Mouse (Mus musculus) cerebellum, postnatal 14 days (tissue): ENCODE data around the gene Rspo1.

Experiments used
- DNase-seq, 2 experiments: peaks; one replicate each; pipeline ENCODE4 v3.0.0; 2021; ENCODE audit warnings: mixed read lengths in 2 of 2

Gene Rspo1

DNA sequence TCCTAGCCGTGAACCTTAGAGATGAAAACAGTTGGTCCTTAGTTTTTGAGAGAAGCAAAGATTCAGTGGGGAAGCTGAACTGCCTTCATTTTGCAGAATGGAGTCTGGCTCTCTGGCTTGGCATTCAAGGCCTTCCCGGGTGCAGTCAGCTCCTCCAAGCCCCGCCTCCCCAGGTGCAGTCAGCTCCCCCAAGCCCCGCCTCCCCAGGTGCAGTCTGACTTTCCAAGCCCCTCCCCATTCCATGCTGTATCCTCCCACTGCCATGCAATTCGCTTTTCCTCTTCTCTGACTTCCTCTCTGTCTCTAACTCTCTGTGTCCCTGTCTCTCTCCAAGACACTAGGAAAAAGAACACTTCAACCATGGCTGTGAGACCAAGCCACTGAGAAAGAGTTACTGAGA, 8.0 kb upstream of the Rspo1 start:
- DNase-seq, result no peak

DNA sequence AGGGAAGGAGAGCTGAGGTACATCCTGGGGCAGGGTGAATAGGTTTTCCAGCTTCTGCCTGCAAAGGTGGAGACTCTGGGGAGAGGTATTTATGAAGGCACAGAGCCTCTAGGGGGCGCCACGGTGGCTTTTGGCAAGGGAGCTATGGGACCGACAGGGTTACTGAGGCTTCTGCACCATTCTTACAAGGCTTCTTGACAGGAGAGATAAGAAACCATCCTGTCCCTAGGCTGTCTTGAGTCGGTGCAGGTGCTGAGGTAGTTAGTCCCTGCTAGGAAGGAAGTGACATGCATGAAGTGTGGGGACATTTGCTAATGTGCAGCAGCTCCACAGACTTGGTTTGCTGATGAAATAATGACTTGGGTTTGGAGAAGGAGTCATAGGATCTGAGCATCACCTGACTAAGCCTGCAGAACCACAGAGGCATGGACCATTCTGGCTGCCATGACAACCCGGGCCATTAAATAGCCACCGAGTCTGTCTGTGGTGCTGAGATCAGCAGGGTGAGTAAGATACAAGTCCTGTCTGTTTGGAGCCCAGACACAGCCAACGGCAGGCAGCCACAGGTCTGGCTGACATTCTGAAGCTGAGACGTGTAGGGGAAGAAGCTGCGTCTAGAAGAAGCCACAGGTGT, 2.2 kb upstream of the Rspo1 start:
- peak in 1 of 2 experiments; percentile 52 for DNase-seq

DNA sequence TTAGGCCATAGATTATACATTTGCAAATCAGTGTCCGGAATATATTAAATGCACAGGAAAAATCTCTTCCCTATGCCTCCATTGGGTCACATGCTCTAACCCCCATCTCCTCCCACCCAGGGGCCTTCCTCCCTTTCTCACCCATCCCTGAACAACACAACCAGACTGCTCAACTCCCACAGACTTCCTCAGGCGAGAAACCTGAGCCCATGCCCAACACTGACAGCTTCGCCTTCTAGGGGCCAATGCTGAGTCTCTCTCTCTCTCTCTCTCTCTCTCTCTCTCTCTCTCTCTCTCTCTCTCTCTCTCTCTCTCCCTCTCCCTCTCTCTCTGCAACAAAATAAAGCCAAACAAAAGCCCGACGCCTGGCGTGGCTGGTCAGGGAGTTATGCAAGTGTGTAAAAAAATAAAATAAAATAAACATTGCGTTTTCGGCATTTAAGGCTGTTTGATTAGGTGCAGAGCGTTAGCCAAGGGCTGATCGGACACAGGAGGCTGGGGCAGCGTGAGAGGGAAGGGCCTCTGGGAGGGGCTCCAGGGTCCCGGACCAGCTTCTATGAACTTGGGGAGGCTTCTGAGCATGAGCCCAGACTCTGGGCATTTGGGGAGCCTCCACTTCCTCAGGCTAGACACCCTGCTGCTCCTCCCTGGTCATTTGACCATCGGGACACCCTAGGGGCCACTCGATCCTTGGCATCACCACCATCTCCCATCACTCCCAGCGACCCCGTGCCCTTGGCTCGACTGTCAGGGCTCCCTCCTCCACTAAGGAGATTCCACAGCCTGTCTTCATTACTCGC, 1.2 kb upstream of the Rspo1 start:
- DNase-seq, result no peak

DNA sequence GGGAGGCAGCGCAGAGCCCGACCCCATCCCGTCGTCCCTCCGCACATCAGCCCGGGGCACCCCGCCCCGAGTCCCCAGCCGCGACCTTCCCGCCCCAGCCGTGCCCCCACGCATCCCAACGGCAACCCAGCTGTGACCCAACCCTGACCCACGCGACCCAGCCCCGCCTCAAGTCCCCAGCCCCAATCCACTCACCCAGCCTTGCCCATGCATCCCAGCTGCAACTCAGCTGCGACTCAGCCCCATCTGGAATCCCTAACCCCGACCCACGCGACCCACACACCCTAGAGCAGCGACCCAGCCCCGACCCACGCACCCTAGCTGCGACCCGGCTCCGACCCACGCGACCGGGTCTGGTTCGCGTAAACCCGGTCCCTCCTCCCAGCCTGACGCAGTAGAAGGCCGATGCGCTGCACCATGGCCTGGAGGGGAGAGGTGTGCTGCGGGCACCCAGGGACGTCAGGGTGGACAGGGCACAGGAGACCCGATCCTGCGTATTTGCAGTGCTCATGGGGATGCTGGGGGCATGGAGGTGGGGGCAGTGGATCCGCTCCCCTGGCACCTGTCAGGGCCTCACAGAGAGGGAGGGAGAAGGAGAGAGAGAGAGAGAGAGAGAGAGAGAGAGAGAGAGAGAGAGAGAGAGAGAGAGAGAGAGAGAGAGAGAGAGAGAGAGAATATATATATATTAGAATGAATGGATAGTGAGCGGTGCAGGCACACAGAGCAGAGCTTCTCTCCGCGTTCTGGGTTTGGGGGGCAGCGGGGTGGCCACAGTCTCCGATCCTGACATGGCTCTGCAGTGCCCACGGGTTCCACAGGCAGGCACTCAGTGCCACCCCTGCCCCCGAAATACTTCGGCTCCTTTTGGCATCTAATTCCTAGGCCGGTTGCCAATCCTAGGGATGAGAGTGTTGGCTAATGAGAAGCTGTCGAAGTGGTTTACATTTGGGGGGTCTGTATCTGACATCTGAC, 795 bp downstream of the Rspo1 start:
- DNase-seq, result peak in 1 of 2 experiments; percentile 35

DNA sequence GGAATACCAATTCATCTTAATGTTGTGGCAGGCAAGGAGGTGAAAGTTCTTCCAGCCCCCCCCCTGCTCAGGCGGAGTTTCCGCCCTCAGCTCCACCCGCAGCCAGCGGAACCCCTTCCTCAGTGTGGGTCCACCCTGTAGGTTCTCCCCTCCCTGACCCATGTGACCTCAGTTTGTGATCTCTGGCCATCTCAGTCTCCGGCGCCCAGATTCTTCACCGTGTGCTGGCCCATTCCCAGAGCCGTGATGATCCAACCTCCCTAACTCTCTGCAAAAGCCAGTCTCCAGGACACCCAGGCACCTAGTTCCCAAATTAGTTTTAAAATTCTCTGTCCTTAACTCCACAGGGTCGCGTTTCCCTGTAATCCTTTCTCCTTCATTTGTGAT, 1.5 kb downstream of the Rspo1 start:
- DNase-seq, result no peak

DNA sequence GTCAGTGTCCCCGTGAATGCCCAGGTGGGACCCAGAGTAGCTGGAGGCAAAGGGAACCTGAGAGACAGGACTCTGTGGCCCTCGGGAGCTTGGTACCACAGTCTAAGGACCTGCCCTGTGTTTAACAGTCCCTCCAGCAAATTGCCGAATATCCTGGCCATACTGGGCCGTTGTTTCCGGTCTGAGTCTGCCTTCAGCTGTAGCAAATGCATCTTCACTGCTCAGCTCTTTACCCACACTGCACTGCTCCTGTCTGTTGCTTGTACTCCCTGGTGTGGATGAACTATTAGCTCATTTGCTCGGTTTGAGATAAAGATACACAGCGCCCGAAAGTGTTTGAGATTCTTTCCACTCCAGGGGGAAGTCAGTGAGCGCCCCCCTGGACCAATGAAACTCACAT, 2.2 kb downstream of the Rspo1 start:
- no peak for DNase-seq

DNA sequence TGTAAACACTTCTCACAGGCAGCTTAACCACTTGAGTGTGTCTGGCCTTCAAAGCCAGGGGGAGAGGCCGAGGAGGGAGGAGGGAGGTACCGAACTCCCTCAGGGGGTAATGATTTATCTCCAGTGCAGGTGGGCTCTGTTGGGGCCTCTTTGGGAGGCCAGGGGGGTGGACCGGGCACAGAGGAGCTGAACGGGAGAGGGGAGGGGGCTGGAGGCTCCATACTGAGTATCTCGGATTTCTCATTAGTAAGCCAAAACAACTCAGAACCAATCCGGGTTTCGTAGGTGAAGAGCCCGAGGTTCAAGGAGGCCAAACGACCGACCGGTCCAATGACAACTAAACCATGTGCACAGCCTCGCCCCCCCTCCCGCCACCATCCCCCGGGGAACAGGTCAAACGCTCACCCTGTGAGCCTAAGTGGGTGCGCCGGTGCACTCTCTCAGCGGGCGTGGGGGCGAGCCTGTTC, 3.6 kb downstream of the Rspo1 start:
- DNase-seq, result no peak

DNA sequence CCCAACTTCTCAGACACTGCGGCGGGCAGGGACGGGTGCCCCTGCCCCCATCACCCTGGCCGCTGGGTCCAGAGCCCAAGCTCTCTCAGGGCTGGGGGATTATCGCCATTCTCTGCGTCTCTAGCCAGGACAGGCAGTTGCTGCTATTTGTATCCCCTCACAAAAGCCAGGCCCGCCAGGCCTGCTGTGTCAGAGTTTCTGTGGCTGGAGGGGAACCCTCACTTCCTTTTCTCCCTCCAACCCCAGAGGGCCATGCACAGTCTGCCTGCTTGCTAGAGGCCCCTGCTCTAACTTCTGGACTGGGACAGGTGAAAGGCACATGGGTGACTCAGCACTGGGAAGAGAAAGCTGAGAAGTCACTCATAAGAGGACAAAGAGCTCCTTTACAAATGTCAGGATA, 4.1 kb downstream of the Rspo1 start:
- DNase-seq, result no peak

DNA sequence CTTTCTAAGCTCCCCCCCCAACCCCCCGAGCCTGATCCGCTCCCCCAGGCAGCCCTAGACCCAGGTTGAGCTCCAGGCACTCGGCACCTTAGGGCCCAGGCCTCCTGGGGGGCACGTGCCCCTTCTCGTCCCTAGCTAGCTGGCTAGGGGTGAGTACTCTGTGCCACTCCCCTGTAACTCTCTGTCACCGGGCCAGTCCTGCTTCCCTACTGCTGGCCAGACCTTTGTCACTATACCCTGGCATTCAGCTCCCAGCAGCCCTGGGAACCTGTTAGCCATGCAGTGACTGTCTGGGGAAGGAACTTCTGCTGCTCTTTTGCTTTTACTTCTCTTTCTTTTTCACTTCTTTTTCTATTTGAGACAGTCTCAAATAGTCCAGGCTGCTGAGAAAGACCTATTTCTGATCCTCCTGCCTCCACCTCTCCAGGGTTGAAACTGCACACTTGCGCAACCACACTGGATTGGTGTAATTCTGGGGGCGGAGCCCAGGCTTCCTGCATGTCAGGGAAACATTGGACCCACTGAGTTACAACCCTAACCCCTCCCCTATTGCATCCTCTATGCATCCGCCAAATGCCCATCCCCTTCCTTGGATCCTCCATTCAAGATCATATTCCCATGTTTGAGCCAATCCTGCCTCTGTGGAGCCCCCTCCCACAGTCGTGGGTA, 11.4 kb downstream of the Rspo1 start:
- DNase-seq, result no peak

DNA sequence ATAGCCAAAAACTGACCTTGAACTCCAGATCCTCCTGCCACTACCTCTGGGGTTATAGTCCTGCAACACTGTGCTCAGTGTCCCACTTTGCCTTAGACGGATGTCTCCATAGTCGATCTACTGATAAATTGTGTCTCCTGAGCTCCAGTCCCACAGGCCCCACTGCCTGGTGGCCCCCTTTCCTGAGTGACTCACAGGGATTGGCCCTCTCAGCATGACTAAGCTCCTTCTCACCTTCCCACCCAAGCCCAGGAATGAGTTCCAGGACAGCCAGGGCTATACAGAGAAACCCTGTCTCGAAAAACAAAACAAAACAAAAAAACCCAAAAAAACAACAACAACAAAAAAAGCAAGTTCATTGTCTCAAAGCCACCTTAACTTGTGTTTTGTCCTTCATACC, 13.3 kb downstream of the Rspo1 start:
- DNase-seq, result no peak

DNA sequence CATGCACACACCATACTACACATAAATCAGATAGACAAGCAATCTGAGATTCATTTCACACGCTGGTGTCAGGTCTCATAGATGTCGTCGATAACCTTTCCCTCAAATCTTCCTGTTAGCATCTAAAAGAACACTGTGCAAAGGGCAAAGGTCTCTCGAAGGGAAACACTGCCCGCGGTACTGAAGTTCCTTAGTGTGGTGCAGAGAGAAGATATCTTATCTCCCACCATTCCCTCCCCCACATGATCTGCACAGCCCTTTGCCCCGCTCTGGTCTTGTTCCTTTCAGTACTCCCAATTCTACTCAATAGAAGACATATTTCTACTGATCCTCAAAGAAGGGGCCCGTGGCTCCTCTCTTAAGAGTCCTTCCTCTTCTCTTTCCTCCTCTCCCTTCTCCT, 16.7 kb downstream of the Rspo1 start:
- DNase-seq, result no peak

DNA sequence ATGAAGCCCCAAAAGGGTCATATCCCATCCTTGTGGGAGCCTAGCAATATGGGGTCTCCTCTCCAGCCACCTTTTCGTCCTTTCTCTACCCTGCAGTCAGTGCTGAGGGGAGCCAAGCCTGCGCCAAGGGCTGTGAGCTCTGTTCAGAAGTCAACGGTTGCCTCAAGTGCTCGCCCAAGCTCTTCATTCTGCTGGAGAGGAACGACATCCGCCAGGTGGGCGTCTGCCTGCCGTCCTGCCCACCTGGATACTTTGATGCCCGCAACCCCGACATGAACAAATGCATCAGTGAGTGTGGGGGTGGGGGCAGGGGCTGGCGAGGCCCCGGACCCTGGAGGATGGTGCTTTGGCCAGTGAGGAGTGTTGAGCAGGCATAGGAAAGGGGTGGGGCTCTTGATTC, 18.7 kb downstream of the Rspo1 start:
- no peak for DNase-seq

DNA sequence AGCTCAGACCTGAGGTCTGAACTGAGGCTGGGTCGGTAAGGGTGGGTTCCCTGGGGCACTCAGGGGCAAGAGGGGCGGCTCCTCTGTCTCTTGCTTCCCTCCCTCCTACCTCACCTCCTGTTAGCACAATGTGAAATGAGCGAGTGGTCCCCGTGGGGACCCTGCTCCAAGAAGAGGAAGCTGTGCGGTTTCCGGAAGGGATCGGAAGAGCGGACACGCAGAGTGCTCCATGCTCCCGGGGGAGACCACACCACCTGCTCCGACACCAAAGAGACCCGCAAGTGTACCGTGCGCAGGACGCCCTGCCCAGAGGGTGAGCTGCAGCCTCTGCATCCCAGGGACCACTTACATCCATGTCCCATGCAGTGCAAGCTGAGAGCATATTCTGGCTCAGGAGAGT, 21.2 kb downstream of the Rspo1 start:
- no peak for DNase-seq

DNA sequence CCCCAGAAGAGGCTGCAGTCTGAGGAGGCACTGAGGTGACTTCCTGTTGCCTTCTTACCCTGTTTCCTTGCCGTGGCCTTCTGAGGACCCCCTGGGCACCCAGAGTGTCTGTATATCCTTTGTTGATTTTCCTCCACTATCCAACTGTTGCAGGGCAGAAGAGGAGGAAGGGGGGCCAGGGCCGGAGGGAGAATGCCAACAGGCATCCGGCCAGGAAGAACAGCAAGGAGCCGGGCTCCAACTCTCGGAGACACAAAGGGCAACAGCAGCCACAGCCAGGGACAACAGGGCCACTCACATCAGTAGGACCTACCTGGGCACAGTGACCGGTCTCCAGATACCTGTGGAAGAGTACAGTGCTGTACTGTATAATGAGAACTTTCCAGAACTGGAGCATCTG, 22.0 kb downstream of the Rspo1 start:
- DNase-seq, result peak in 1 of 2 experiments; percentile 42

DNA sequence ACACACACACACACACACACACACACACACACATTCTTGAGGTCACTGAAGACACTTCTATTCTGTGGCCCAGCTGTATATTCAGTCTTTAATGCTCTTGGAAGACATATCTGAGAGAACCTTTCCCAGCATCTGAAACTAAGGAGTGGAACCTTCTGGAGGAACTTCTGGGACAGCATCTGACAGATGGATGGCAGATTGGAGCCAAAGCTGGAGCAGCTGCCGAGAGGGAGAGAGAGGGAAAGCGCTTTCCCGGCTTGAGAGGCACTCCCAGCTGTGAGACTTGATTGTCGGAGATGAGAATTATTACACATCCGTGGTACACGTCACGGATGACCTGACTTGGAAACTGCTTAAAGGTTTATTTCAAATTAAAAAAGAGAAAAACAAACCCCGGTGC, 22.5 kb downstream of the Rspo1 start:
- no peak for DNase-seq

DNA sequence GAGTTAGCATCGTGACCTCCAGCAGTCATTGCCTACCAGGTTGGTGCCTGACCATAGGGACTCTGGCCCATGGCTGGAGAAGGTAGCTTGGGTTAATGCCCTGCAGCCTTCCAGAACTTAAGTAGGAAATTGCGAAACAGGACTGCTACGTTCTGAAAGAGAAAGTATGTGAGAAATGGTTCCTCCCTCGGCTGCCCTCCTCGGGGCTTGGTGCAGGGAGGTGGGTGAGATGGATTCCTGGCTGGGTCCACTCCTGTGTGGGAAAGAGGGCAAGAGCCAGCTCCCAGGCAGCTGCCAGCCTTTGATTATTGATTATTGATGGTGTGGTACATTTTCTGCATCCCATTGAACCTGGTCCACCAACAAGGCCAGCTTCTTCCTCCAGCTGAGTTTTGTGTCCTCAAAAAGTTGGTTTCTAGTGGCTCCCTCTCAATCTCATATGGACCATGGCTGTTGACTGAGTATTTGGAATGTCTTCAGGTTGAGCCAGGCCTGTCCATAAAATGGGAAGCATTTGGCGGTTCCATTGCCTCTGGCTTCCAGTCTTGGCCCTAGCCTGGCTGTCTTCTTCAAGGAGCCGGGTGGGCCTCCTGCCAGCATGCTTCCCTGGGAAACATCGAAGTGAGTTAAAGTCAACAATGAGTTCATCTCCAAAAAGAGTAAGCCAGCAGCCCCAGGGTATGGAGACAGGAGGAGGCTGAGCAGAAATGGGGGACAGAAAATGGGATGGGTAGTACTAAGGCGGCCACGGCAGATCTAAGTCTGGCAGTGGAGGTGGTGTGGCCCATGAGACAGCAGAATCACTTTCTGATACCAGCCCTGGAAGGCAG, 29.8 kb downstream of the Rspo1 start, which contains the start of gene Gnl2:
Gene Gnl2, plus strand, starts transcription at position 780 of the 830 bp plus-strand sequence.
- peak in 1 of 2 experiments; percentile 25 for DNase-seq

DNA sequence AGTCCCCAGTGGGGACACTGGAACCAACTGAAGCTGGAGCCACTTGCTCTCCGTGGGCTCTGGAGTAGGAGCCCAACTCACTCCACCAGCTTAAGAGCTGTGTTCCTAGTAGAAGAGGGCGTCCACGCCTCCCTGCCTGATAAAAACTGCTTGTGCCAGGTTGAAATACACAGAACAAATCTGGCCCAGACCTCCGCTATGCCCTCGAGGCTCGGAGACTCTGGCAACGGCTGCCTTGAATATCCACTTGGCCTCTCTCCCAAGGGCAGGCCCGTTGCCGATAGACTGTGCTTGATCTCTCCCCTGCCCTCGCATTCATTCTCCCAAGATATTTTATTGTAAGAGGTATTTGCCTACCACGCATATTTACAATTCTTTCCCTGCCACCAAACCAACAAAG, 31.2 kb downstream of the Rspo1 start:
- DNase-seq, result peak; percentile 27 to 45

DNA sequence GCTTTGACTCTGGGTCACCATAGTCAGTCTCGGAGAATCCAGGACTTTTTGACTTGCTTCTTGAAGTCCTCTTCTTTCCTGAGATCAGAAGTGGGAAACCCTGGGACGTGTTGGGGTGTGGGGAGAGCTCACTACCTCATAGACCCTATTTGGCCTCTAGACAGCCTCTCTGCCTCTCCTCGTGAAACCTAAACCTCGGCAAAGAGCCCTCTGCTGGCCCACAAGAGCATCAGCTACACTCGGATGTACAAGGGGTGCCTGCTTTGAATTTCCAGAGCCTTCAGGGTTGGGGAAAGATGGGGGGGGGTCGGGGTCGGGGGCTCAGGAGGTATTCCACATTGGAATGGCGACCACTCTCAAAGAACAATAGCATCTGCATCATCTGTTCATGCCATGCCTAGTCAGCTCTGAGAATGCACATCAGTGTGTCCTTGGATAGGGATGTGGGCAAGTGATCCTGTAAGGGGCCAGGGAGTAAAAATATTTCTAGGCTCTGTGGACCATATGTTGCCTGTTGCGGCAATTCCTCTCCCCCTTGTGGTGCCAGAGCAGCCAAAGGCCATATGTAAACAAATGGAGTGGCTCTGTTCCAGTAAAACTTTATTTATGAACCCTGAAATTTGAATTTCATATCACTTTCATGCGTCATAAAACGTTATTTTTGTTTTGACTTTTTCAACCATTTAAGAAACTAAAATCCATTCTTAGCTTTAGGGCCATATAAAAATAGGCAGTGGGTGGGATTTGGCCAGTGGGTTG, 34.7 kb downstream of the Rspo1 start:
- DNase-seq, result peak; percentile 13 to 37

DNA sequence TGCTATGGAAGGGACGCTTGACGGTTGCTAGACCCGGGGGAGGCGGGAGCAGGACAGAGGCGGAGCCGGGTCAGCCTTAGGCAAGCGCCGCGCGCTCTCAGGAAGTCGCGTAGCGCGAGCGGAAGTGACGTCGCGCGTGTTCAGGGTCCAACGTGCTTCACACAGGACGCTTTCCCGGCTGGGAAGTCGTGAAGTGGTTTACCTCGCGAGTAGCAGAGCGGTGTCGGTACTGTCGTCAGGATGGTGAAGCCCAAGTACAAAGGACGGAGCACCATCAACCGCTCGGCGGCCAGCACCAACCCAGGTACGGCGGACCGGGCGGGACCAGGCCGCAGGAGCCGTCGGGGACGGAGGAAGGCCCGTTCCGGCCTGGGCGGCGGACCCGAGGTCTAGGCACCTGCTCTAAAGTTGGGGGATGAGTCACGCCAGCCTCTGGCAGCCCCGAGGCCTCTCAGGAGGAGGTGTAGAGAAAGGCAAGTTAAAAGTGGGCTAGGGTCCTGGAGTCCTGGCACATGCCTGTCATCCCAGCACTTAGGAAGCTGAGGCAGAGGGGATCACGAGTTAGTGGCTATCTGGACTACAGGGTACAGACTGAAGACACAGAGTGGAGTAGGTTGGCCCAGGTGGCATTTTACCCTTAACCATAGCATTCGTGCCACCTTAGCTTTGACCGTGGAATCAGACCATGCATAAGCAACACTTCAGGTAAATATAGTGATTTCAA, 43.8 kb downstream of the Rspo1 start:
- DNase-seq, result peak; percentile 92 to 95

DNA sequence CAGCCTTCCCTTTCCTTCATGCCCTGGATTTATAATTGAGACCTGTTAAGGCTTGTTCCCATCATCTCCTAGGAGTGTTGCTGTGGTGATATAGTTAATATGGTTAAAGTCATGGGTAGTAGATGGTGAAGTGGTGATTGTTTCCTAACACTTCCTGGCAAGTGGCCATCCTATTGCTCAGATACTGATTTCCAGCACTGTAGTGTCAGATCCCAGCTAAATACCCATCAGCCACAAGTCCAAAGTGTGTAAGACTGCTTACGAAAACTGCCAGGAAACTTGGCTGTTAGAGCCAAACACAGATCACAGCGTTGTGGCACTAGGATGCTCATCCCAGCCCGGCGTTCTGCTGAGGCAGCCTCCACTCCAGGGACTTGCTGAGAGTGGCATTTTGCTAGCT, 48.1 kb downstream of the Rspo1 start:
- no peak for DNase-seq
